28 mouse cellular contexts compared by ENCODE assay signal in genomic region chr4:40287415-40287814, GRCm38 (mm10). TPM values are rescaled to one million over a fixed set of nuclear protein-coding genes. Genes with fewer than 3 reads are reported as not detected.
DNase-seq lines count a peak whose midpoint lies in the region; ATAC-seq and TF ChIP-seq lines count a peak whose summit lies in the region.
"Had no signal": no experiment of that assay in that cellular context is flagged by ENCODE, and none has a peak within 500 bp of the region (broad histone marks: within the 10 kb centered on the region; RNA-seq: fewer than 3 reads in every experiment).

No protein-coding gene starts in this region.

- TF ChIP-seq POLR2A in thymus, adult 2 months (IDR thresholded peaks at IDR 0.05; ENCODE audit: control insufficient read depth, extremely low read depth, insufficient read depth, low read length, poor library complexity) = no peak
- TF ChIP-seq POLR2A in bone marrow macrophage, adult 2 months (IDR thresholded peaks at IDR 0.05; ENCODE audit: borderline replicate concordance, low read depth, low read length) = no peak

- no peak overlapping the region for H3K4me2 ChIP-seq in stomach, postnatal 0 days (replicated peaks; ENCODE audit: low read depth)
- H3K4me2 ChIP-seq: embryonic facial prominence, embryonic 12.5 days; heart, embryonic 15.5 days; hindbrain, embryonic 12.5 days; midbrain, embryonic 13.5 days; neural tube, embryonic 15.5 days; stomach, embryonic 15.5 days had no signal

- intact Hi-C loops in gastrocnemius, postnatal 14 days (cut with DNase I; ENCODE audit: low total_unique reads) = loop anchor here (5.0 kb wide), 2 partner anchors 70 to 155 kb away; no protein-coding TSS in a partner anchor

- H3K4me3 ChIP-seq in thymus, adult 2 months (ENCODE audit: control insufficient read depth, insufficient read depth, low read length) = no peak overlapping the region
- peak overlapping the region; percentile 18; the same call in 1 of the 2 replicates for H3K4me3 ChIP-seq in bone marrow macrophage, adult 2 months (ENCODE audit: insufficient read depth, low read length)
- peak overlapping the region; percentile 4 for H3K4me3 ChIP-seq in megakaryocyte, embryonic 14.5 days (replicated peaks)
- no peak overlapping the region for H3K4me3 ChIP-seq in stomach, postnatal 0 days (ENCODE audit: low read depth, low read length)
- H3K4me3 ChIP-seq: embryonic facial prominence, embryonic 12.5 days; heart, embryonic 15.5 days; hindbrain, embryonic 12.5 days; midbrain, embryonic 13.5 days; neural tube, embryonic 15.5 days; stomach, embryonic 15.5 days had no signal

- no peak overlapping the region for H3K9ac ChIP-seq in stomach, postnatal 0 days (ENCODE audit: low read length)
- H3K9ac ChIP-seq: embryonic facial prominence, embryonic 12.5 days; heart, embryonic 15.5 days; hindbrain, embryonic 12.5 days; liver, embryonic 14.5 days; midbrain, embryonic 13.5 days; neural tube, embryonic 15.5 days; stomach, embryonic 15.5 days had no signal

- peaks cover 26% of the 10 kb centered on the region for H3K9me3 ChIP-seq in megakaryocyte, embryonic 14.5 days
- no peaks in the 10 kb centered on the region for H3K9me3 ChIP-seq in stomach, postnatal 0 days (ENCODE audit: control insufficient read depth, low read length)
- H3K9me3 ChIP-seq: embryonic facial prominence, embryonic 12.5 days; heart, embryonic 15.5 days; hindbrain, embryonic 12.5 days; midbrain, embryonic 13.5 days; neural tube, embryonic 15.5 days; stomach, embryonic 15.5 days had no signal

- no peaks in the 10 kb centered on the region for H3K27me3 ChIP-seq in thymus, adult 2 months (ENCODE audit: control insufficient read depth, insufficient read depth, low read length)
- H3K27me3 ChIP-seq in megakaryocyte, embryonic 14.5 days (replicated peaks) = no peaks in the 10 kb centered on the region
- no peaks in the 10 kb centered on the region for H3K27me3 ChIP-seq in stomach, postnatal 0 days (ENCODE audit: control insufficient read depth, insufficient read depth, low read length)
- H3K27me3 ChIP-seq: embryonic facial prominence, embryonic 12.5 days; heart, embryonic 15.5 days; hindbrain, embryonic 12.5 days; midbrain, embryonic 13.5 days; neural tube, embryonic 15.5 days; stomach, embryonic 15.5 days had no signal

- no peak for ATAC-seq in stomach, postnatal 0 days (ENCODE audit: low FRiP score, low TSS enrichment)
- ATAC-seq: forebrain, embryonic 14.5 days; intestine, embryonic 16.5 days; midbrain, embryonic 13.5 days had no signal

- H3K27ac ChIP-seq in thymus, adult 2 months (ENCODE audit: control insufficient read depth, insufficient read depth, low read length) = no peak overlapping the region
- 0 out of 2 replicates have a peak overlapping the region, but pooled peaks have one; percentile 4 for H3K27ac ChIP-seq in bone marrow macrophage, adult 2 months (ENCODE audit: insufficient read depth, low read depth, low read length)
- H3K27ac ChIP-seq in stomach, postnatal 0 days (replicated peaks) = no peak overlapping the region
- H3K27ac ChIP-seq: embryonic facial prominence, embryonic 12.5 days; heart, embryonic 15.5 days; hindbrain, embryonic 12.5 days; kidney, postnatal 0 days; liver, embryonic 14.5 days; midbrain, embryonic 13.5 days; neural tube, embryonic 15.5 days; stomach, embryonic 15.5 days had no signal

- DNase-seq in thymus, postnatal 0 days (ENCODE audit: low spot score) = peak; percentile 40
- DNase-seq in thymus, adult 2 months = no peak
- DNase-seq in stomach, postnatal 0 days (ENCODE audit: low spot score) = no peak
- DNase-seq in cerebellum, postnatal 36 days = no peak
- DNase-seq in gastrocnemius, postnatal 14 days = no peak
- DNase-seq: adrenal gland, postnatal 25 days; cerebellum, adult 2 months; cerebellum, postnatal 25 days; embryo, embryonic 11 days; kidney, adult 8-10 months; kidney, postnatal 4 days; lung, adult 2 months; lung, postnatal 10 days; right cerebral cortex, postnatal 4 days; thymus, postnatal 36 days had no signal

- TF ChIP-seq CTCF in thymus, adult 2 months (IDR thresholded peaks at IDR 0.05; ENCODE audit: borderline replicate concordance, control insufficient read depth, extremely low read depth, insufficient read depth, low read length, poor library complexity) = no peak
- no peak for TF ChIP-seq CTCF in bone marrow macrophage, adult 2 months (IDR thresholded peaks at IDR 0.05; ENCODE audit: low read depth, low read length)
- no peak for TF ChIP-seq CTCF in stomach, postnatal 0 days (IDR thresholded peaks at IDR 0.05; ENCODE audit: low read depth)

- no peaks in the 10 kb centered on the region for H3K36me3 ChIP-seq in thymus, adult 2 months (ENCODE audit: control insufficient read depth, insufficient read depth, low read length)
- no peaks in the 10 kb centered on the region for H3K36me3 ChIP-seq in megakaryocyte, embryonic 14.5 days (replicated peaks; ENCODE audit: low read length)
- H3K36me3 ChIP-seq in stomach, postnatal 0 days (ENCODE audit: control insufficient read depth, insufficient read depth, low read length) = no peaks in the 10 kb centered on the region
- H3K36me3 ChIP-seq: embryonic facial prominence, embryonic 12.5 days; G1E; heart, embryonic 15.5 days; hindbrain, embryonic 12.5 days; midbrain, embryonic 13.5 days; neural tube, embryonic 15.5 days; stomach, embryonic 15.5 days had no signal

- WGBS in thymus, adult 2 months = 25% methylated on average over 6 of the region's 6 CpGs
- 77% methylated on average over 6 of the region's 6 CpGs for WGBS in stomach, postnatal 0 days

- no peaks in the 10 kb centered on the region for H3K4me1 ChIP-seq in thymus, adult 2 months (replicated peaks; ENCODE audit: control insufficient read depth, insufficient read depth, low read length)
- peaks cover 5% of the 10 kb centered on the region for H3K4me1 ChIP-seq in bone marrow macrophage, adult 2 months (ENCODE audit: control insufficient read depth, insufficient read depth, low read length)
- peaks cover 9% of the 10 kb centered on the region for H3K4me1 ChIP-seq in megakaryocyte, embryonic 14.5 days
- H3K4me1 ChIP-seq in stomach, postnatal 0 days (replicated peaks; ENCODE audit: control insufficient read depth, insufficient read depth) = no peaks in the 10 kb centered on the region
- H3K4me1 ChIP-seq: embryonic facial prominence, embryonic 12.5 days; heart, embryonic 15.5 days; hindbrain, embryonic 12.5 days; midbrain, embryonic 13.5 days; neural tube, embryonic 15.5 days; stomach, embryonic 15.5 days had no signal

- TF ChIP-seq EP300 in stomach, postnatal 0 days (optimal IDR thresholded peaks at IDR 0.05) = no peak

RNA-seq across cellular contexts. Expression of gene Ndufb6, which starts 8.2 kb away (rescaled TPM):
- 352 and 368 TPM in 2 replicates for polyA plus RNA-seq in thymus, postnatal 0 days (2015; fragmentation: Nextera tagmentation; extraction: Ambion mirVana)
- polyA plus RNA-seq in thymus, adult 2 months (2012; rRNA removed) = 102 and 125 TPM in 2 replicates
- polyA plus RNA-seq in bone marrow macrophage, adult 2 months (2012; ENCODE audit: insufficient read depth, insufficient read length, missing spikeins) = 73.8 and 76.3 TPM in 2 replicates
- 44.4 and 297 TPM in 2 replicates for polyA plus RNA-seq in megakaryocyte, embryonic 14.5 days (2012; ENCODE audit: insufficient read depth, low replicate concordance)
- 354 and 360 TPM in 2 replicates for polyA plus RNA-seq in stomach, postnatal 0 days (2015; fragmentation: Nextera tagmentation; extraction: Ambion mirVana)
- 100 to 1,000 TPM; 230 to 264 TPM for total RNA-seq in gastrocnemius, postnatal 14 days (2021)

RNA-seq across cellular contexts. Expression of gene Topors, which starts 17.8 kb away (rescaled TPM):
- 28.6 and 28.9 TPM in 2 replicates for polyA plus RNA-seq in thymus, postnatal 0 days (2015; fragmentation: Nextera tagmentation; extraction: Ambion mirVana)
- 6.1 and 7.4 TPM in 2 replicates for polyA plus RNA-seq in thymus, adult 2 months (2012; rRNA removed)
- 23.5 and 25.5 TPM in 2 replicates for polyA plus RNA-seq in bone marrow macrophage, adult 2 months (2012; ENCODE audit: insufficient read depth, insufficient read length, missing spikeins)
- polyA plus RNA-seq in megakaryocyte, embryonic 14.5 days (2012; ENCODE audit: insufficient read depth, low replicate concordance) = 2.9 and 3.7 TPM in 2 replicates
- polyA plus RNA-seq in stomach, postnatal 0 days (2015; fragmentation: Nextera tagmentation; extraction: Ambion mirVana) = 16.3 and 16.8 TPM in 2 replicates
- total RNA-seq in gastrocnemius, postnatal 14 days (2021) = 10 to 100 TPM in 1 of 2 experiments, 1 to 10 TPM in 1; 9.0 to 10.7 TPM

RNA-seq across cellular contexts. Expression of gene Smim27, which starts 18.0 kb away (rescaled TPM):
- 60.4 and 62.3 TPM in 2 replicates for polyA plus RNA-seq in thymus, postnatal 0 days (2015; fragmentation: Nextera tagmentation; extraction: Ambion mirVana)
- polyA plus RNA-seq in thymus, adult 2 months (2012; rRNA removed) = 10.9 and 18.4 TPM in 2 replicates
- polyA plus RNA-seq in bone marrow macrophage, adult 2 months (2012; ENCODE audit: insufficient read depth, insufficient read length, missing spikeins) = 22.6 and 23.6 TPM in 2 replicates
- 8.2 and 42.4 TPM in 2 replicates for polyA plus RNA-seq in megakaryocyte, embryonic 14.5 days (2012; ENCODE audit: insufficient read depth, low replicate concordance)
- 49.8 and 50.3 TPM in 2 replicates for polyA plus RNA-seq in stomach, postnatal 0 days (2015; fragmentation: Nextera tagmentation; extraction: Ambion mirVana)
- 10 to 100 TPM; 38.9 to 45.9 TPM for total RNA-seq in gastrocnemius, postnatal 14 days (2021)

RNA-seq across cellular contexts. Expression of gene Ddx58, which starts 47.8 kb away (rescaled TPM):
- 22.6 and 24.5 TPM in 2 replicates for polyA plus RNA-seq in thymus, postnatal 0 days (2015; fragmentation: Nextera tagmentation; extraction: Ambion mirVana)
- polyA plus RNA-seq in thymus, adult 2 months (2012; rRNA removed) = 22.8 and 24.8 TPM in 2 replicates
- polyA plus RNA-seq in bone marrow macrophage, adult 2 months (2012; ENCODE audit: insufficient read depth, insufficient read length, missing spikeins) = 90.7 and 91.2 TPM in 2 replicates
- 1.7 and 2.8 TPM in 2 replicates for polyA plus RNA-seq in megakaryocyte, embryonic 14.5 days (2012; ENCODE audit: insufficient read depth, low replicate concordance)
- polyA plus RNA-seq in stomach, postnatal 0 days (2015; fragmentation: Nextera tagmentation; extraction: Ambion mirVana) = 5.9 and 6.9 TPM in 2 replicates
- 1 to 10 TPM; 3.2 to 4.2 TPM for total RNA-seq in gastrocnemius, postnatal 14 days (2021)

Comparison
In these comparisons a context has a peak if more than half of its experiments do, and no peak if none do; other contexts are left out.
1. H3K4me3 ChIP-seq: peak in bone marrow macrophage, adult 2 months (single experiment) and megakaryocyte, embryonic 14.5 days (single experiment); none in thymus, adult 2 months (single experiment) and stomach, postnatal 0 days (single experiment).